Mouse (Mus musculus) kidney, embryonic 14.5 days (tissue): ENCODE measurements at regions not wholly inside any gene's neighbourhood (a gene's known extent, or its start where the extent isn't known, plus 50 kb on each side); places are given as distances from the start of the nearest gene placed in this dataset.
A peak's percentile ranks its signal among the peaks of the same experiment; 100 is the strongest.

Source experiments
- ATAC-seq: fragments of 200-750 bp; cut with Nextera tagmentation; 2 replicates; pipeline ENCODE4 v1.8.0; 2017; ENCODE audit warnings: moderate number of reproducible peaks, mild to moderate bottlenecking, moderate TSS enrichment, moderate library complexity; ENCODE audit not compliant: low FRiP score, low TSS enrichment
- H3K27ac ChIP-seq: fragments of 300-500 bp; sonication (generic); 2 replicates; pipeline ENCODE4 v1.5.1; 2014; ENCODE audit warnings: low read depth, mild to moderate bottlenecking, low read length, moderate library complexity, mixed read lengths
- H3K27me3 ChIP-seq: fragments of 300-500 bp; sonication (generic); 2 replicates; pipeline ENCODE4 v1.6.1; 2014; ENCODE audit warnings: mild to moderate bottlenecking, low read length; ENCODE audit not compliant: control insufficient read depth, insufficient read depth
- H3K36me3 ChIP-seq: fragments of 300-500 bp; sonication (generic); 2 replicates; pipeline ENCODE4 v1.6.1; 2014; ENCODE audit warnings: low read length, mixed read lengths; ENCODE audit not compliant: control insufficient read depth, insufficient read depth
- H3K4me1 ChIP-seq: fragments of 300-500 bp; sonication (generic); 2 replicates; pipeline ENCODE4 v1.6.1; 2014; ENCODE audit warnings: low read length, mixed read lengths; ENCODE audit not compliant: control insufficient read depth, insufficient read depth
- H3K4me2 ChIP-seq: fragments of 300-500 bp; sonication (generic); replicated peaks from 2 replicates; pipeline ENCODE4 v1.6.1; 2014; ENCODE audit warnings: low read depth, mild to moderate bottlenecking, low read length
- H3K4me3 ChIP-seq: fragments of 300-500 bp; sonication (generic); 2 replicates; pipeline ENCODE4 v1.5.1; 2014; ENCODE audit warnings: mild to moderate bottlenecking, low read length
- H3K9ac ChIP-seq: fragments of 300-500 bp; sonication (generic); 2 replicates; pipeline ENCODE4 v1.6.1; 2014; ENCODE audit warnings: low read depth, mild to moderate bottlenecking, low read length, moderate library complexity
- H3K9me3 ChIP-seq: fragments of 300-500 bp; sonication (generic); 2 replicates; pipeline ENCODE4 v1.6.1; 2016; ENCODE audit warnings: low read length; ENCODE audit not compliant: control insufficient read depth
- WGBS: fragments of 180-500 bp; shearing (Covaris S2); extraction: QIAGEN DNeasy Blood & Tissue Kit; methylation state at CpG from one replicate; pipeline ENCODE4 v1.1.7; 2014; 5-methylcytosine and 5-hydroxymethylcytosine counted together

GRCm38 (mm10) chrX:11665077-11665974, 337.7 kb downstream of the H2al1j start:
- peaks cover 3% of the 10 kb centered on the region for H3K27me3 ChIP-seq
- H3K4me2 ChIP-seq: peak overlapping the region; percentile 60
- WGBS: 23% methylated on average over 30 of the region's 30 CpGs
- peak overlapping the region; percentile 86 for H3K27ac ChIP-seq
- peak overlapping the region; percentile 60 for H3K9ac ChIP-seq
- peak overlapping the region; percentile 36 for H3K4me3 ChIP-seq
- no peaks in the 10 kb centered on the region for H3K9me3 ChIP-seq
- ATAC-seq: no peak
- H3K36me3 ChIP-seq: no peaks in the 10 kb centered on the region
- 0 out of 2 replicates have a peak, but pooled peaks cover 5% of the 10 kb centered on the region for H3K4me1 ChIP-seq

GRCm38 (mm10) chrX:11666517-11666916, 338.9 kb downstream of the H2al1j start:
- no peak overlapping the region for H3K4me2 ChIP-seq
- H3K9ac ChIP-seq: no peak overlapping the region
- H3K4me3 ChIP-seq: no peak overlapping the region
- H3K36me3 ChIP-seq: no peaks in the 10 kb centered on the region
- no peak for ATAC-seq
- 0 out of 2 replicates have a peak, but pooled peaks cover 3% of the 10 kb centered on the region for H3K27me3 ChIP-seq
- H3K4me1 ChIP-seq: 0 out of 2 replicates have a peak, but pooled peaks cover 5% of the 10 kb centered on the region
- no peaks in the 10 kb centered on the region for H3K9me3 ChIP-seq
- 20% methylated on average over 8 of the region's 15 CpGs for WGBS
- H3K27ac ChIP-seq: no peak overlapping the region

- ATAC-seq: no peak
- Histone ChIP-seq H3K9me3 (no peaks in the 10 kb centered on the region), H3K9ac (no peak overlapping the region), H3K4me1 (no peaks in the 10 kb centered on the region), H3K4me3 (no peak overlapping the region), H3K4me2 (no peak overlapping the region), H3K27ac (no peak overlapping the region), H3K36me3 (no peaks in the 10 kb centered on the region), H3K27me3 (no peaks in the 10 kb centered on the region)
- WGBS: 55% methylated on average over 8 of the region's 8 CpGs
These were observed 344.2 kb downstream of the H2al1j start for GRCm38 (mm10) chrX:11671805-11672204.

GRCm38 (mm10) chrX:11678086-11678485, 350.5 kb downstream of the H2al1j start:
- 75% methylated on average over 2 of the region's 2 CpGs for WGBS
- H3K27me3 ChIP-seq: no peaks in the 10 kb centered on the region
- no peak for ATAC-seq

GRCm38 (mm10) chrX:11681274-11681673, 353.7 kb downstream of the H2al1j start:
- Histone ChIP-seq H3K36me3 (no peaks in the 10 kb centered on the region), H3K27ac (no peak overlapping the region), H3K4me1 (no peaks in the 10 kb centered on the region), H3K9me3 (no peaks in the 10 kb centered on the region), H3K9ac (no peak overlapping the region), H3K4me3 (no peak overlapping the region), H3K27me3 (no peaks in the 10 kb centered on the region), H3K4me2 (no peak overlapping the region)
- ATAC-seq: no peak
- WGBS: 69% methylated on average over 2 of the region's 2 CpGs

More at GRCm38 (mm10) chrX:11678086-11678485, 350.5 kb downstream of the H2al1j start:
- H3K4me3 ChIP-seq: no peak overlapping the region
- no peak overlapping the region for H3K27ac ChIP-seq
- H3K9ac ChIP-seq: no peak overlapping the region
- no peaks in the 10 kb centered on the region for H3K4me1 ChIP-seq
- no peak overlapping the region for H3K4me2 ChIP-seq
- no peaks in the 10 kb centered on the region for H3K9me3 ChIP-seq
- no peaks in the 10 kb centered on the region for H3K36me3 ChIP-seq

- no peak overlapping the region for H3K27ac ChIP-seq
- no peaks in the 10 kb centered on the region for H3K4me1 ChIP-seq
- no peak overlapping the region for H3K4me3 ChIP-seq
- no peaks in the 10 kb centered on the region for H3K9me3 ChIP-seq
- ATAC-seq: no peak
- H3K27me3 ChIP-seq: no peaks in the 10 kb centered on the region
- WGBS: 64% methylated on average over 18 of the region's 18 CpGs
- no peaks in the 10 kb centered on the region for H3K36me3 ChIP-seq
- H3K4me2 ChIP-seq: no peak overlapping the region
- H3K9ac ChIP-seq: no peak overlapping the region
These were observed 362.4 kb downstream of the H2al1j start for GRCm38 (mm10) chrX:11689989-11690405.

GRCm38 (mm10) chrX:11690446-11690845, 362.8 kb downstream of the H2al1j start:
- H3K36me3 ChIP-seq: no peaks in the 10 kb centered on the region
- no peaks in the 10 kb centered on the region for H3K4me1 ChIP-seq
- no peak for ATAC-seq
- no peaks in the 10 kb centered on the region for H3K9me3 ChIP-seq
- H3K27me3 ChIP-seq: no peaks in the 10 kb centered on the region
- no peak overlapping the region for H3K9ac ChIP-seq
- no peak overlapping the region for H3K27ac ChIP-seq
- no peak overlapping the region for H3K4me3 ChIP-seq
- H3K4me2 ChIP-seq: no peak overlapping the region
- WGBS: 66% methylated on average over 5 of the region's 5 CpGs

GRCm38 (mm10) chrX:11691019-11691418, 363.4 kb downstream of the H2al1j start:
- Histone ChIP-seq H3K4me3 (no peak overlapping the region), H3K9me3 (no peaks in the 10 kb centered on the region), H3K27me3 (no peaks in the 10 kb centered on the region), H3K9ac (no peak overlapping the region), H3K4me2 (no peak overlapping the region), H3K36me3 (no peaks in the 10 kb centered on the region), H3K4me1 (no peaks in the 10 kb centered on the region), H3K27ac (no peak overlapping the region)
- ATAC-seq: no peak
- 78% methylated on average over 4 of the region's 4 CpGs for WGBS

- Histone ChIP-seq H3K4me1 (no peaks in the 10 kb centered on the region), H3K27ac (no peak overlapping the region), H3K4me2 (no peak overlapping the region), H3K9me3 (no peaks in the 10 kb centered on the region), H3K9ac (no peak overlapping the region), H3K36me3 (no peaks in the 10 kb centered on the region), H3K4me3 (no peak overlapping the region), H3K27me3 (no peaks in the 10 kb centered on the region)
- ATAC-seq: no peak
- WGBS: 83% methylated on average over 4 of the region's 4 CpGs
These were observed 368.9 kb downstream of the H2al1j start for GRCm38 (mm10) chrX:11696565-11696964.
